Mouse (Mus musculus) G1E (cell line): ENCODE results near the gene Spic.

ENCODE experiments used
- CTCF ChIP-seq: IDR thresholded peaks from 2 replicates; pipeline ENCODE4 v1.5.1; 2012; ENCODE audit warnings: low read depth, low read length, inconsistent platforms, mixed read lengths
- GATA1 ChIP-seq: IDR thresholded peaks from 2 replicates; pipeline ENCODE4 v1.6.1; 2012; ENCODE audit warnings: borderline replicate concordance, low read length, inconsistent platforms, mixed read lengths
- POLR2AphosphoS5 ChIP-seq: IDR thresholded peaks from 2 replicates; pipeline ENCODE4 v1.6.1; 2012; ENCODE audit warnings: low read depth, low read length, inconsistent platforms; ENCODE audit not compliant: insufficient replicate concordance
- TAL1 ChIP-seq: conservative IDR thresholded peaks from 2 replicates; pipeline ENCODE4 v1.6.1; 2012; ENCODE audit warnings: low read depth, low read length, inconsistent platforms, mixed read lengths

- no peak for TF ChIP-seq CTCF
- no peak for TF ChIP-seq GATA1
- TF ChIP-seq TAL1: no peak
- no peak for TF ChIP-seq POLR2AphosphoS5
Observed at GRCm38 (mm10) chr10:88731496-88732308, 46.9 kb upstream of the Spic start.
